Mouse (Mus musculus): ENCODE results near the gene Ric1. TPM values are rescaled to one million over a fixed set of nuclear protein-coding genes. Genes with fewer than 3 reads are reported as not detected.

The Ric1 gene
- polyA plus RNA-seq, 1 experiment from 2014 or later = 7.6 TPM

GRCm38 (mm10) chr19:29483386-29483785 lies 38.7 kb upstream of the Ric1 start:
- 59% methylated on average over 2 of the region's 2 CpGs for WGBS
- Histone ChIP-seq H3K4me2 (no peak overlapping the region), H3K27me3 (replicated peaks; ENCODE audit: control insufficient read depth, insufficient read depth, low read length) (no peaks in the 10 kb centered on the region), H3K4me3 (ENCODE audit: low read depth, low read length) (no peak overlapping the region), H3K4me1 (replicated peaks; ENCODE audit: control insufficient read depth, insufficient read depth, low read length) (peaks cover 11% of the 10 kb centered on the region), H3K9ac (ENCODE audit: low read depth, low read length) (no peak overlapping the region), H3K9me3 (ENCODE audit: control insufficient read depth, low read length) (no peaks in the 10 kb centered on the region), H3K36me3 (ENCODE audit: control insufficient read depth, insufficient read depth, low read length) (no peaks in the 10 kb centered on the region), H3K27ac (ENCODE audit: low read depth, low read length) (no peak overlapping the region)
- no peak for DNase-seq (ENCODE audit: low spot score)
- ATAC-seq (replicated peaks; ENCODE audit: low FRiP score) = no peak

GRCm38 (mm10) chr19:29484537-29484936 lies 37.5 kb upstream of the Ric1 start:
- Histone ChIP-seq H3K36me3 (ENCODE audit: control insufficient read depth, insufficient read depth, low read length) (no peaks in the 10 kb centered on the region), H3K9me3 (ENCODE audit: control insufficient read depth, low read length) (no peaks in the 10 kb centered on the region), H3K27ac (ENCODE audit: low read depth, low read length) (no peak overlapping the region), H3K27me3 (replicated peaks; ENCODE audit: control insufficient read depth, insufficient read depth, low read length) (no peaks in the 10 kb centered on the region), H3K4me2 (no peak overlapping the region), H3K4me1 (replicated peaks; ENCODE audit: control insufficient read depth, insufficient read depth, low read length) (peaks cover 15% of the 10 kb centered on the region), H3K4me3 (ENCODE audit: low read depth, low read length) (no peak overlapping the region), H3K9ac (ENCODE audit: low read depth, low read length) (no peak overlapping the region)
- ATAC-seq (replicated peaks; ENCODE audit: low FRiP score) (no peak), DNase-seq (ENCODE audit: low spot score) (no peak)
- 59% methylated on average over 2 of the region's 2 CpGs for WGBS

- H3K4me2 ChIP-seq = no peak overlapping the region
- H3K9ac ChIP-seq (ENCODE audit: low read depth, low read length) = no peak overlapping the region
- WGBS = 90% methylated on average over 3 of the region's 3 CpGs
- no peak for DNase-seq (ENCODE audit: low spot score)
- peaks cover 15% of the 10 kb centered on the region for H3K4me1 ChIP-seq (replicated peaks; ENCODE audit: control insufficient read depth, insufficient read depth, low read length)
- no peaks in the 10 kb centered on the region for H3K36me3 ChIP-seq (ENCODE audit: control insufficient read depth, insufficient read depth, low read length)
- no peaks in the 10 kb centered on the region for H3K9me3 ChIP-seq (ENCODE audit: control insufficient read depth, low read length)
- H3K27ac ChIP-seq (ENCODE audit: low read depth, low read length) = no peak overlapping the region
- ATAC-seq (replicated peaks; ENCODE audit: low FRiP score) = no peak
- no peak overlapping the region for H3K4me3 ChIP-seq (ENCODE audit: low read depth, low read length)
- H3K27me3 ChIP-seq (replicated peaks; ENCODE audit: control insufficient read depth, insufficient read depth, low read length) = no peaks in the 10 kb centered on the region
Observed at GRCm38 (mm10) chr19:29485257-29485948, 36.7 kb upstream of the Ric1 start.

GRCm38 (mm10) chr19:29486545-29487206 lies 35.4 kb upstream of the Ric1 start:
- 73% methylated on average over 7 of the region's 7 CpGs for WGBS
- Histone ChIP-seq H3K4me2 (no peak overlapping the region), H3K9me3 (ENCODE audit: control insufficient read depth, low read length) (no peaks in the 10 kb centered on the region), H3K9ac (ENCODE audit: low read depth, low read length) (no peak overlapping the region), H3K27me3 (replicated peaks; ENCODE audit: control insufficient read depth, insufficient read depth, low read length) (no peaks in the 10 kb centered on the region), H3K27ac (ENCODE audit: low read depth, low read length) (no peak overlapping the region), H3K36me3 (ENCODE audit: control insufficient read depth, insufficient read depth, low read length) (no peaks in the 10 kb centered on the region), H3K4me1 (replicated peaks; ENCODE audit: control insufficient read depth, insufficient read depth, low read length) (peaks cover 15% of the 10 kb centered on the region), H3K4me3 (ENCODE audit: low read depth, low read length) (no peak overlapping the region)
- ATAC-seq (replicated peaks; ENCODE audit: low FRiP score) = no peak
- peak; percentile 2 for DNase-seq (ENCODE audit: low spot score)

- Histone ChIP-seq H3K4me2 (no peak overlapping the region; the same call in 1 of the 2 replicates), H3K4me1 (replicated peaks; ENCODE audit: control insufficient read depth, insufficient read depth, low read length) (peaks cover 10% of the 10 kb centered on the region), H3K27ac (ENCODE audit: low read depth, low read length) (no peak overlapping the region), H3K9me3 (ENCODE audit: control insufficient read depth, low read length) (no peaks in the 10 kb centered on the region), H3K36me3 (ENCODE audit: control insufficient read depth, insufficient read depth, low read length) (no peaks in the 10 kb centered on the region), H3K4me3 (ENCODE audit: low read depth, low read length) (no peak overlapping the region), H3K9ac (ENCODE audit: low read depth, low read length) (no peak overlapping the region), H3K27me3 (replicated peaks; ENCODE audit: control insufficient read depth, insufficient read depth, low read length) (no peaks in the 10 kb centered on the region)
- peak; percentile 26 for DNase-seq (ENCODE audit: low spot score)
- WGBS = 79% methylated on average over 14 of the region's 14 CpGs
- no peak for ATAC-seq (replicated peaks; ENCODE audit: low FRiP score)
Observed at GRCm38 (mm10) chr19:29487326-29488072, 34.6 kb upstream of the Ric1 start.

- no peak overlapping the region for H3K4me3 ChIP-seq (ENCODE audit: low read depth, low read length)
- WGBS = 30% methylated on average over 6 of the region's 6 CpGs
- no peaks in the 10 kb centered on the region for H3K27me3 ChIP-seq (replicated peaks; ENCODE audit: control insufficient read depth, insufficient read depth, low read length)
- H3K4me1 ChIP-seq (replicated peaks; ENCODE audit: control insufficient read depth, insufficient read depth, low read length) = peaks cover 10% of the 10 kb centered on the region
- no peak overlapping the region for H3K27ac ChIP-seq (ENCODE audit: low read depth, low read length)
- ATAC-seq (replicated peaks; ENCODE audit: low FRiP score) = no peak
- H3K9ac ChIP-seq (ENCODE audit: low read depth, low read length) = no peak overlapping the region
- no peaks in the 10 kb centered on the region for H3K36me3 ChIP-seq (ENCODE audit: control insufficient read depth, insufficient read depth, low read length)
- H3K4me2 ChIP-seq = peak overlapping the region; percentile 33
- no peaks in the 10 kb centered on the region for H3K9me3 ChIP-seq (ENCODE audit: control insufficient read depth, low read length)
- peak; percentile 31 for DNase-seq (ENCODE audit: low spot score)
Observed at GRCm38 (mm10) chr19:29488073-29488390, 34.0 kb upstream of the Ric1 start.

GRCm38 (mm10) chr19:29488420-29488819 lies 33.7 kb upstream of the Ric1 start:
- no peaks in the 10 kb centered on the region for H3K9me3 ChIP-seq (ENCODE audit: control insufficient read depth, low read length)
- H3K27ac ChIP-seq (ENCODE audit: low read depth, low read length) = no peak overlapping the region
- DNase-seq (ENCODE audit: low spot score) = no peak
- 45% methylated on average over 10 of the region's 10 CpGs for WGBS
- H3K4me1 ChIP-seq (replicated peaks; ENCODE audit: control insufficient read depth, insufficient read depth, low read length) = peaks cover 10% of the 10 kb centered on the region
- peak overlapping the region; percentile 33 for H3K4me2 ChIP-seq
- H3K27me3 ChIP-seq (replicated peaks; ENCODE audit: control insufficient read depth, insufficient read depth, low read length) = no peaks in the 10 kb centered on the region
- no peak overlapping the region for H3K4me3 ChIP-seq (ENCODE audit: low read depth, low read length)
- no peaks in the 10 kb centered on the region for H3K36me3 ChIP-seq (ENCODE audit: control insufficient read depth, insufficient read depth, low read length)
- no peak for ATAC-seq (replicated peaks; ENCODE audit: low FRiP score)
- H3K9ac ChIP-seq (ENCODE audit: low read depth, low read length) = no peak overlapping the region

GRCm38 (mm10) chr19:29489785-29490284 lies 32.2 kb upstream of the Ric1 start:
- no peak for ATAC-seq (replicated peaks; ENCODE audit: low FRiP score)
- Histone ChIP-seq H3K9ac (ENCODE audit: low read depth, low read length) (no peak overlapping the region), H3K4me3 (ENCODE audit: low read depth, low read length) (no peak overlapping the region), H3K4me1 (replicated peaks; ENCODE audit: control insufficient read depth, insufficient read depth, low read length) (peaks cover 10% of the 10 kb centered on the region), H3K27me3 (replicated peaks; ENCODE audit: control insufficient read depth, insufficient read depth, low read length) (no peaks in the 10 kb centered on the region), H3K9me3 (ENCODE audit: control insufficient read depth, low read length) (no peaks in the 10 kb centered on the region), H3K36me3 (ENCODE audit: control insufficient read depth, insufficient read depth, low read length) (no peaks in the 10 kb centered on the region), H3K27ac (ENCODE audit: low read depth, low read length) (no peak overlapping the region), H3K4me2 (no peak overlapping the region)
- WGBS = 78% methylated on average over 3 of the region's 3 CpGs
- DNase-seq (ENCODE audit: low spot score) = peak; percentile 23

Measured in liver, embryonic 11.5 days (tissue).